Mouse (Mus musculus): Measurements from ENCODE around the gene Gm12166. TPM values are rescaled to one million over a fixed set of nuclear protein-coding genes. Genes with fewer than 3 reads are reported as not detected.
"Not testable (repeated sequence)": the region's sequence is repeated elsewhere in the genome, so short reads cannot be mapped to it uniquely, and the experiment has no call there.

The Gm12166 gene
- 1 to 10 TPM; 1.9 to 2.0 TPM for total RNA-seq (2021)

DNA sequence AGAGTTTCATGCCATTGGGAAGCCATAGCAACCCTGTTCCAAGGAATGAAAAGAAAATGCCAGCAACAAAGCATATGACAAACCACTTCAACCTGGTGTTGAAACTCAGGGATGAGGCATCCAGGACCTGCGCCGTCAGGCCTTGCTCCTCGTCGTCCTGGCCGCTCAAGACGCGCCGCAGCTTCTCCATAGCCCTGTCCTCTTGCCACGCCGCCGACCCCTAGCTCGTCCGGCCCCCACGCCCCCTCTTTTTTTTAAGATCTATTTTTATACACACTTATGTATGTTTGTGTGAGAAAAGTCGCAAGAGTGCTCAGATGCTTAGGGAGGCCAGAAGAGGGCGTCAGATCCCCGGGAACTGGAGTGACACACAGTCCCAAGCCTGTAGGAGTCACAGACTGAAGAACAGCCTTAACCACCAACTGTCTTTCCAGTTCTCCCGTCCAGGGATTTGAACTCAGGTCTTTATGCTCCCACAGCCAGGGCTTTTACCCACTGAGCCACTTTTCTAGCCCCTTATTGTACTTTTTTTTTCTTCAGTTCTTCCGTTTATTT lies at the start of gene Gm12166:
Gm12166 (minus strand) TSS at position 217 of the 555 bp plus-strand sequence.
- DNase-seq = not testable (repeated sequence)

GRCm38 (mm10) chr11:46097062-46097461 lies 44.9 kb upstream of the Gm12166 start:
- DNase-seq = no peak

DNA sequence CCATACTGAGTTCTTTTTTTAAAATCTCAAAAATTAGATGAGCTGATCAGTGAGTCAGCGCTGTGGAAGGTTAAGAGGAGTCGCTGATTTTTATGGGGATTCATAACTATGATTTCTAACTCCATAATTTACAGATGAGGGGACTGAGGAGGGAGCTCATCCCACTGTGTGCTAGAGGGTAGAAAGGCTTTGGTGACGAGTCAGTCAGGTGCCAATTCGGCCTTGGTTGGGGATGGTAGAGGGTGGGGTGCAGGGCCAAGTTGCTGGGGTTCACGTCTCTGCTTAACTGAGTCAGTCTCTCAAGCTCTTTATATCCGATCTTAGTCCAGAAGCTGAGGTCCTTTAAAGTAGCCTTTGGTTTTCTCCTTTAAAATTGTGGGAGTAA lies 44.1 kb upstream of the Gm12166 start:
- no peak for DNase-seq

DNA sequence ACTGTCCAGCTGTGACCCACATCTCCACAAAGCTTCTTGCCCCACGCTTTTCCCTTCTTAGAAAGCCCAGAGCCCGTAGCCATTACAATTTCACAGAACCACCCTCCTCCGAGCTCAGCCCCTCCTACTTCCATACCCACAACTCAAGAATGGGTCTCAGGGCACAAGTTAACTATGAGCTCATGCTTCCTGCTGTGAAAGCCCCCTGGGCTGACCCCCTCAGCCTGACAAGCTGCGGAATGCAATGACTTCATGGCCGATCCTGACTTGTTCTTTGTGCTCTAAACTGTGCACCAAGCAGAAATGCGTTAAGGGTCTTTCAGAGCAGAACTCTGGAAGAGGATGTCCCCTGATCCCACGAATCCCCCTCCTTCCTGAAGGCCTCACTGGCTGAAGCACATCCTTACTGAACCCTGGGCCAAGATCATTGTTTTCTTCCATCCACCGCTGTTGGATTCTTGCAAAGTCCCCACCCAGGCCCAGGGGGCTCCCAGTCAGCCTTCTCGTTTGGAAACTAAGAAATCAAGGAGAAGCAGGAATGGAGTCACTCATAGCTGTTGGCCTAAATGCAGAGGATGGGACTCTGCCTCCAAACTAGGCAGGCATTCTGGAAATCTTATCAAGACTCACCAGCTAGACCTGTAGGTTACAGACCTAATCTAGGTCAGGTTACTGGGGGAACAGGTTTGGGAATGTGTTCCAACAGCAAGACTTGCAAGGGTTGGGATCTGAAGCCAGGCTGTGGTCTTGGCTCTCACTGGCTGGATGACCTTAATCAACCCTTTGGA lies 43.5 kb upstream of the Gm12166 start:
- no peak for DNase-seq

- DNase-seq = no peak
Measured at GRCm38 (mm10) chr11:46092121-46092520, 40.0 kb upstream of the Gm12166 start.

DNA sequence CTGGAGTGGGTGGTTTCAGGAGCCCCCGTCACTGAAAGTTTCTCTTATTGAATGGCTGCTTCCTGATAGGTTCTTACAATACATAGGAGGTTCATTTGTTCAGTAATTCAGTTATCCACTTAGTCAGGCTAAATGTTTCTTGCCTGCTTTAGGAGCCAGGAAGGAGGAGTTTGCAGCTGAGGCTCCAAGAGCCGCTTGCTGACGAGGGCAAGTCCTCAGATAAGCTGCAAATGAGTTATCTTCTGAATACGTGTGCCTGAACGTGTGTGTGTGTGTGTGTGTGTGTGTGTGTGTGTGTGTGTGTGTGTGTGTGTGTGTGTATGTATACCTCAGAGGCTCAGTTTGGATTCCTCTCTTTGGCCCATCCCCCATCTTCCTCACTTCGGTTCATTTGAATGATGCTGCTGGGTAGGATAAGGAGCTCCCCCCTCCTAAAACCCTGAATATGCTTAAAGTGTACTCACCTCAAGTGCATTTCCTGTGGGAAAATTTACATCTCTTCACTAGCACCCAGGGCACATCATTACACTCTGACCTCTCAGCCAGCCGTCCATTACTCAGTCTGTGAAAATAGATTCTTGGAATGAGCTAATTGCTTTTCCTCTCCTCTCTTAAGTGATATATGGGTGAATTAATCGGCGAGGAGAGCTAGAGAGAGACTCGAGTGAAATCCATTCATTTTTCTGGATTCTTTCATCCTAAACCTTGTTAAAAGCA lies 39.0 kb upstream of the Gm12166 start:
- DNase-seq = no peak

- no peak for DNase-seq
Measured at GRCm38 (mm10) chr11:46090036-46090725, 38.1 kb upstream of the Gm12166 start.

GRCm38 (mm10) chr11:46089081-46089713 lies 37.1 kb upstream of the Gm12166 start:
- no peak for DNase-seq

GRCm38 (mm10) chr11:46086446-46086845 lies 34.3 kb upstream of the Gm12166 start:
- no peak for DNase-seq

- DNase-seq = no peak
Measured at GRCm38 (mm10) chr11:46085398-46086163, 33.5 kb upstream of the Gm12166 start.

DNA sequence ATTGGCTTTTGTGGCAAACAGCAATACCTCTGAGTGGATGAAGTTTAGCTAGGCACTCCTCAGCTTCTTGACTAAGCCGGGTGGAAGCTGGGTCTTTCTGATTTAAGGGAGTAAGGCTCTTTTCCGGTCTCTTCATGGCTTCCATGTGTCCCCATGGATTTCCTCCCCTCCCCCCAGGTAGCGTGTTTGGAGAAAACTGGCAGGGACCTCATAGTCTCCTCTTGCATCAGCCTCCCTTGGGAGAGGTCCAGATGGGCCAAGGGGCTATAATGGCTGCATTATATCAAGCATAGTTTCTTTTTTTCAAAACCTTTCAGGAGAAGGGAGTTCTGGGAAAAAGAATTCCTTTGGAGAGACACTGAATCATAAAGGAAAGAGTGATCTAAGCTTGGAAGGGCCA lies 32.4 kb upstream of the Gm12166 start:
- DNase-seq = no peak

DNA sequence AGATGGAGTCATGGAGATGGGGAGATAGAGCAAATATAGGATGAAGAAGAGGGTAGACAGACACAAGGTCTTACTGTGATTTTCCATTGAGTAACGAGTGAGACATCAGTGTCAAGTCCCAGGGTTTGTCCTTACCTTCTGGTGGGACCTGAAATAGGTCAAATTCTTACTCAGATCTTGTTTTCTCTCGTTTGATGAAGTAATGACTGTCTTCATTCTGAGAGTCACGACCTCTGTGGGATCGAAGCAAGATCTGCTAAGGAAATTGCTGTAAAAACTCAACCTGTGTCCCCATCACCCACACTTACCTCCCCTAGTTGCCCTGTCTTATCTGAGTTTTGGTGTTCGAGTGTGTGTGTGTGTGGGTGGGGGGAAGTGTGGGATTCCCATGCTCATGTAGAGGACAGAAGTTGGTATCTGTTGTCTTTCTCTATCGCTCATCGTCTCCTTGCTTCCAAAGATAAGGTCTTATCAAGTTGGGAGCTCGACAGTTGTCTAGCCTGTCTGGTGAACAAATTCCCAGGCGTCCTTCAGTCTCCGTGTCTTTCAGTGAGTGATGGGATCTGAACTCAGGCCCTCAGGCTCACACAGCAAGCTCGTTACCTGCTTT lies 31.8 kb upstream of the Gm12166 start:
- DNase-seq = no peak

DNA sequence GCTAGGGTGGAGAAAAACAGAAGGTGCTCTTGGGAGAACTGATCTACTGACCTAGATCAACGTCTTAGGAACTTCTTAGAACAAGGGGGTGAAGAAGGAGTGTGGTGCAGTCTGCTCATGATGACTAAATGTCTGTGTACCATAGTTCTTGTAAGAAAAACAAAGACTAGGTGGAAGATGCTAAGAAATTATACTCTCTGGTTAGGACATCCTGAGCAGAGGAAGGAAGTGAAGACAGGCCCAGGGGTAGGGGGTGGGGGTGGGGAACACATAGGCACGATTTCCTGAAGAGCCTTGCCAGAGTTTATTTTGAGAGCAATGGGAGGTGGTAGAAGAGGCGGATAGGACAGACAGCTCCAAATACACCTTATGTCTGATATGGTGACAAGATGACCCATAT lies 31.3 kb upstream of the Gm12166 start:
- DNase-seq = no peak

DNA sequence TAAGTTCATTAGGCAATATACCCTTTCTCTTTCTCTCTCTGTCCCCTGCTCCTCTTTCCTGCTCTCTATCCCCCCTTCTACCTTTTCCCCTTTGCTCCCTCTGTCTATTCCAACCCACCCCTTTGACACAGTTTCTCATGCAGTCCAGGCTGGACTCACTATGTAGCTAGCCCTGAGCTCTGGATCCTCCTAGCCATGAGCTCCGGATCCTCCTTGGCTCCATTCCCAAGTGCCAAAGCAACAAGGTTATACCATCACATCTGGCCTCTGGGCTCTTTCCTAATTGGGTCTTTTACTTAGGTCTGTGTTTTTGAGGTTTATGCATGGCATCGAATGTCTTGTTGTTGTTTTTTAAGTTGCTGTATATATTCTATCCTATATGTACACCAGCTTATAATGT lies 29.0 kb upstream of the Gm12166 start:
- DNase-seq = no peak

GRCm38 (mm10) chr11:46077732-46078375 lies 25.7 kb upstream of the Gm12166 start:
- no peak for DNase-seq

DNA sequence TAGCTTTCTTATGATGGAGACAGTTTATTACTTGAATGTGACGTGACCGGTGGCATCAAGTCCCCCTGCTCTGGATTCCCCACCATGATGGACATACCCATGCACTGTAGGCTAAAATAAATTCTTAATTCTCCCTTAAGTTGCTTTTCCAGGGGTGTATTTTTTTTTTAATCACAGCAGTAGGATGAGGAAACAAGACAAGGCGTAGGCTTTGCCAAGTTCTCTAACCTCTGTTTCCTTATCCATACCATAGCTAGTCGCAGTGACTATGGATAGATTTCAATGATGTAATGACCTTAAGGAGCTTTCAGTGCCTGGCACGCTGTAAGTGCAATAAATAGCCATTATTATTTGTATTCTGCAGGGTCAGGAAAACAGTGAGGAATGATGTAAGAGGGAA lies 25.2 kb upstream of the Gm12166 start:
- no peak for DNase-seq

- no peak for DNase-seq
Measured at GRCm38 (mm10) chr11:46076442-46077158, 24.5 kb upstream of the Gm12166 start.

DNA sequence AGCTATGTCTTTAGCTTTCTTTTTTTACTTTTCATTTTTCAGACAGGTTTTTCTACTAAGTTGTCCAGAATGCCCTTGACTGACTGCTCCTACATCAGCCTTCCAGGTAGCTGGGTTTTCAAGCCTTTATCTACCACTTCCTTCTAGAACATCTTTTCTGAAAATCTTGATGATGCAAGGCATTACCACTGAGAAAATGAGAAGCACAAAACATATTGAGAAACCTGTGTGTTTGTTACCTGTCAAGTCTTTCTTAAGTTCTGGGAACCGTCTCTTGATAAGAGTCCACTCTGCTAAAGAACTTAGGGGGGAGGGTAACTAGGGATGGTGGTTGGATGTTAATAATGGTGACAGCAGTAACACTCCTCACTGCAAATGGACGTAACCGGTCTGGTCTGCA lies 23.4 kb upstream of the Gm12166 start:
- no peak for DNase-seq

GRCm38 (mm10) chr11:46073850-46074688 lies 21.9 kb upstream of the Gm12166 start:
- DNase-seq = no peak
